Mouse (Mus musculus): ENCODE data around the gene Rsrc1. TPM values are rescaled to one million over a fixed set of nuclear protein-coding genes. Genes with fewer than 3 reads are reported as not detected.
"Not testable (repeated sequence)": the region's sequence is repeated elsewhere in the genome, so short reads cannot be mapped to it uniquely, and the experiment has no call there.

The Rsrc1 gene
- polyA plus RNA-seq, 1 experiment from 2014 or later = 37.0 TPM

DNA sequence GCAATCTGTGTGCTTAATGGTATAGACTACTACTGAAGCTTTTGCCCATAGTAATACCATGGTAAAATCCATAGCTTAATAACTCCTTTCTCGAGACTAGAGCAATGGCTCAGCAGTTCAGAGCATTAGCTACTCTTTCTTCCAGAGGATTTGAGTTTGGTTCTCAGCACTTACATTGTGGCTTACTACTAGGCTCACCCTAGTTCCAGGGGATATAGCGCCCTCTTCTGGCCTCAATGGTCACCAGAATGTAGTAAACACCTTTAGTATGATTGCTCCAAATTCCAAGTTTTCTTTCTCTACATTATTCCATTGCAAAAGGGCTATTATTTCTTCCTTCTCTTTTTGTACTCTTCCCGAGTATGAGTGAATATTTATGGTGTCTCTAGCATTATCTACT, 151.3 kb downstream of the Rsrc1 start:
- no peak overlapping the region for H3K27ac ChIP-seq (ENCODE audit: low read length)
- H3K9ac ChIP-seq (replicated peaks; ENCODE audit: low read depth, low read length) = no peak overlapping the region
- WGBS = 68% methylated on average over 3 of the region's 3 CpGs

DNA sequence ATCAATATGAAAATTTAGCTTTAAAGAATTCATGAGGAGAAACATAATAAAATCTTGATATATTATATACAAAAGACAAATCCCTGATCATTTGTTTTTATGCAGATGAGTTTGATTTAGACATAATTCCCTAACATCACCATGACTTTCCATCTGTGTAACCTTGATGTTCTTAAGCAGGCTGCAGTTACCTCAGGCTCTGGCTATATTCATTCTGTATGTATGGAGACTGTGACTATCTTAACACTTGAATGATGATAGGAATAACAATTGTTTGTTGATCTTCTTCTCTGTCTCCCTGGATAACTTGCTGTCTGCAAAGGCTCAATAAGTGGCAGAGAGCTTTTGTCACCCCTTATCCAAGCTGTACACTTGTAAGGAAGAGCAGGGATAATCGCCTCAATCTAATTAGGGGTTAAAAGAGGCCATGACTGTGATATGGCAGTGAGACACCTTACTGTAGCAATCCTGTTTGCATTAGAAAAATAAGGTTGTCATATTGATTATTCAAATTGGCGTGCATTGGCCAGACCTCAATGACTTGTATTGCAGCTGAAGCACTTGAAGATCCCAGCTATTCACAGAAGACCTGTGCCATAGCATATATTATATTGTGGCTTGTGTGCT, 154.7 kb downstream of the Rsrc1 start:
- WGBS = 86% methylated on average over 2 of the region's 2 CpGs

More for the DNA sequence above, 151.3 kb downstream of the Rsrc1 start:
- Histone ChIP-seq H3K27me3 (ENCODE audit: control insufficient read depth, insufficient read depth, low read length) (no peaks in the 10 kb centered on the region), H3K4me3 (ENCODE audit: low read depth, low read length) (no peak overlapping the region), H3K4me1 (ENCODE audit: control insufficient read depth, insufficient read depth, low read length) (no peaks in the 10 kb centered on the region), H3K9me3 (ENCODE audit: control insufficient read depth, low read depth, low read length) (no peaks in the 10 kb centered on the region; the same call in 1 of the 2 replicates), H3K36me3 (ENCODE audit: control insufficient read depth, insufficient read depth, low read length) (no peaks in the 10 kb centered on the region), H3K4me2 (replicated peaks; ENCODE audit: low read depth, low read length) (no peak overlapping the region)
- no peak for ATAC-seq (ENCODE audit: insufficient number of reproducible peaks, insufficient read depth, low FRiP score, low read depth)

DNA sequence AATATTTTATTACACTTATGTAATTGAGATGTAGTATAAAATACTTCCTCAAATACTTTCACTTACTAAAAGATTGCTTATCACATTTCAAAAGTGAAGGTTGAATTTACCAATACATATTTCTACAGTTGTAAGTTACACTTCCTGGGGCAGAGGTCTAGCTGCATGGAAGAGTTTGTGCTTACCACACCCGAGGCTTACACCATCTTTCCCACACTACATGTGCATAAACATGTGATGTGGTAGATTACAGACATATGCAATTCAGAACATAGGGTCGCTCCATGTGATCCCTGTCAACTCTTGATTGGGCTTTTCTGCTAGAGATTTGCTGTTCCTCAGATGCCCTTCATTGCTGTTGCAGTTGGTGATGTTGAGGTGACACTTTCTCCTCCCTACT, 163.8 kb downstream of the Rsrc1 start:
- H3K27ac ChIP-seq (ENCODE audit: low read length) = no peak overlapping the region
- no peak overlapping the region for H3K9ac ChIP-seq (replicated peaks; ENCODE audit: low read depth, low read length)
- no peaks in the 10 kb centered on the region for H3K27me3 ChIP-seq (ENCODE audit: control insufficient read depth, insufficient read depth, low read length)
- no peak for ATAC-seq (ENCODE audit: insufficient number of reproducible peaks, insufficient read depth, low FRiP score, low read depth)
- WGBS = 79% methylated on average over 2 of the region's 2 CpGs
- no peak overlapping the region for H3K4me2 ChIP-seq (replicated peaks; ENCODE audit: low read depth, low read length)
- H3K9me3 ChIP-seq (ENCODE audit: control insufficient read depth, low read depth, low read length) = no peaks in the 10 kb centered on the region
- no peak overlapping the region for H3K4me3 ChIP-seq (ENCODE audit: low read depth, low read length)
- no peaks in the 10 kb centered on the region for H3K36me3 ChIP-seq (ENCODE audit: control insufficient read depth, insufficient read depth, low read length)
- H3K4me1 ChIP-seq (ENCODE audit: control insufficient read depth, insufficient read depth, low read length) = no peaks in the 10 kb centered on the region

More for the DNA sequence above, 154.7 kb downstream of the Rsrc1 start:
- H3K27me3 ChIP-seq (ENCODE audit: control insufficient read depth, insufficient read depth, low read length) = no peaks in the 10 kb centered on the region
- no peaks in the 10 kb centered on the region for H3K36me3 ChIP-seq (ENCODE audit: control insufficient read depth, insufficient read depth, low read length)
- H3K9ac ChIP-seq (replicated peaks; ENCODE audit: low read depth, low read length) = no peak overlapping the region
- H3K9me3 ChIP-seq (ENCODE audit: control insufficient read depth, low read depth, low read length) = no peaks in the 10 kb centered on the region
- H3K4me1 ChIP-seq (ENCODE audit: control insufficient read depth, insufficient read depth, low read length) = no peaks in the 10 kb centered on the region
- H3K27ac ChIP-seq (ENCODE audit: low read length) = no peak overlapping the region
- no peak overlapping the region for H3K4me3 ChIP-seq (ENCODE audit: low read depth, low read length)
- ATAC-seq (ENCODE audit: insufficient number of reproducible peaks, insufficient read depth, low FRiP score, low read depth) = no peak
- no peak overlapping the region for H3K4me2 ChIP-seq (replicated peaks; ENCODE audit: low read depth, low read length)

DNA sequence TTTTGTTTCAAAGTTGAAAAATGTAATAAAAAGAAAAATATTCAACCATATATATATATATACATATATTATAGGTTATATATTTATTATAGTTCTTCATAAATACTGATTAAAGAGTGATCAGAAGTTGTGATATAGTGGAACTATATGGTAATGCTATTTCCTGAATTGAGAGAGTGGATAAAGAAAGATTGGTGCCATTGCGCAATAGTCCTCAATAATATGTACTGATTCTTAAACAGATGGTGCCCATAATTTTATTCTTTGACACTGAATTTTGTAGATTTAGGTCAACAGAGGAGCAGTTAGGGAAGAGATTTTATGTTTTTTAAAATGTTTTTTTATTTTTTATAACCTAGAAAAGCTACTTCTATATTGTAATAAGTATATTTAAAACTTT, 165.1 kb downstream of the Rsrc1 start:
- Histone ChIP-seq H3K36me3 (ENCODE audit: control insufficient read depth, insufficient read depth, low read length) (no peaks in the 10 kb centered on the region), H3K4me3 (ENCODE audit: low read depth, low read length) (no peak overlapping the region), H3K4me2 (replicated peaks; ENCODE audit: low read depth, low read length) (no peak overlapping the region), H3K9me3 (ENCODE audit: control insufficient read depth, low read depth, low read length) (no peaks in the 10 kb centered on the region), H3K4me1 (ENCODE audit: control insufficient read depth, insufficient read depth, low read length) (no peaks in the 10 kb centered on the region), H3K27me3 (ENCODE audit: control insufficient read depth, insufficient read depth, low read length) (no peaks in the 10 kb centered on the region), H3K27ac (ENCODE audit: low read length) (no peak overlapping the region), H3K9ac (replicated peaks; ENCODE audit: low read depth, low read length) (no peak overlapping the region)
- WGBS = 98% methylated on average over 1 of the region's 1 CpGs
- ATAC-seq (ENCODE audit: insufficient number of reproducible peaks, insufficient read depth, low FRiP score, low read depth) = no peak

DNA sequence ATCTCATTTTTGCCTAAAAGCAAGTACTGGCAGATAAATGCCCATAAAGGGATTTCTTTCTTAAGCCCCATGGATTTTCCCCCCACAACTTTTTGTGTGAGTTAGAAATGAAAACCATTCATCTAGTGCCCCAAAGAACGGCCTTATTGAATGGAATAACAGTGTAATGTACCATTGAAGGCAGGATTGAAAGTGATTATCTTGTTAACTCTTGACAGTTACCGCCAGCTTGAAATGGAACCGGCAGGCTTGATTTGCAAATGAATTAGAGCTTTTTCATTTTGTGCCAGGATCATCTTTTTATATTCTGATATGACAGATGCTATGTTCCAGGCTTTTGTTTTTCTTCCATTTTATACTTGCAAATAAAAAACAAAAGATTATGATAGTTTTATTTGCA, 166.1 kb downstream of the Rsrc1 start:
- no peaks in the 10 kb centered on the region for H3K9me3 ChIP-seq (ENCODE audit: control insufficient read depth, low read depth, low read length)
- no peaks in the 10 kb centered on the region for H3K4me1 ChIP-seq (ENCODE audit: control insufficient read depth, insufficient read depth, low read length)
- no peaks in the 10 kb centered on the region for H3K36me3 ChIP-seq (ENCODE audit: control insufficient read depth, insufficient read depth, low read length)
- H3K27ac ChIP-seq (ENCODE audit: low read length) = no peak overlapping the region
- H3K4me3 ChIP-seq (ENCODE audit: low read depth, low read length) = no peak overlapping the region
- no peak for ATAC-seq (ENCODE audit: insufficient number of reproducible peaks, insufficient read depth, low FRiP score, low read depth)
- H3K4me2 ChIP-seq (replicated peaks; ENCODE audit: low read depth, low read length) = no peak overlapping the region
- no peaks in the 10 kb centered on the region for H3K27me3 ChIP-seq (ENCODE audit: control insufficient read depth, insufficient read depth, low read length)
- no peak overlapping the region for H3K9ac ChIP-seq (replicated peaks; ENCODE audit: low read depth, low read length)
- WGBS = 67% methylated on average over 3 of the region's 3 CpGs

DNA sequence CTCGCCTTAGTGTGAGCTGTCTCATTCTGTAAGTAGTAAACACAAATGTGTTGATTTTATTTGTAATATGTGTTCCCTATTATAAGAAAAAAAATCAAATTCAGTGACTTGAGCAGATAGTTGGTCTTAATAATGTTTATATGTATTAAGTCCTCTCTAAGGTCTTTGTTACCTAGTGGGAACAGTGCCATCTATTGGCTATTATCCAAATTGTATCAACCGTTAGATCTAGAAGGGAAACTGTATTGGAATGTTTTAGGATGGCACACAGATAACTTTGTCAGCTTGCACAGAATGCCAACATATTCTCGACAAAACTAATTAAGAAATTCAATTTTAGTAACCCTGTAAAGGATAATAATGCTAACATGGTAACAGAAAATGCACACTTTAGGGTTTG, 216.0 kb downstream of the Rsrc1 start:
- 33% methylated on average over 3 of the region's 3 CpGs for WGBS

DNA sequence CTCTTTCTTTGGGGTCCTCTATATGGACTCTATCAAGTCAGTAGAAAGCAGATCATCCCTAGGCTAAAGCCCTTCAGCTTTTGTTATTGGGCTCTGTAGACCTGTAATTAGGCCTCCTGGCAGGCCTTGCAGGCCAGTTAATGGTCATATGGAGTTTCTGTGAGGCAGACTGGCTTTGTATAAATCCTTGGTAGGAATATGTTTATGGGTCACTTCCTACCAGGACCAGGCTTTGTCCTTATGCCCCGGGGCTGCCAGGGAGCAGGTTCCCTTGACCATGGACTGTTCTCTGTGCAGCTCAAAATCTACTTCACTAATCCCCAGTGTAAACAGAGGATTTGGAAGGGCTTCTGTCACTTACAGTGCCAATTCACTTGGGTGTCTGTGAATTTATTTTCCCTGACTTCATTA, 231.9 kb downstream of the Rsrc1 start:
- H3K4me2 ChIP-seq (replicated peaks; ENCODE audit: low read depth, low read length) = no peak overlapping the region
- no peak for ATAC-seq (ENCODE audit: insufficient number of reproducible peaks, insufficient read depth, low FRiP score, low read depth)
- no peak overlapping the region for H3K27ac ChIP-seq (ENCODE audit: low read length)
- no peak overlapping the region for H3K4me3 ChIP-seq (ENCODE audit: low read depth, low read length)
- WGBS = 39% methylated on average over 1 of the region's 1 CpGs
- H3K36me3 ChIP-seq (ENCODE audit: control insufficient read depth, insufficient read depth, low read length) = no peaks in the 10 kb centered on the region
- no peak overlapping the region for H3K9ac ChIP-seq (replicated peaks; ENCODE audit: low read depth, low read length)
- no peaks in the 10 kb centered on the region for H3K4me1 ChIP-seq (ENCODE audit: control insufficient read depth, insufficient read depth, low read length)
- H3K9me3 ChIP-seq (ENCODE audit: control insufficient read depth, low read depth, low read length) = no peaks in the 10 kb centered on the region
- H3K27me3 ChIP-seq (ENCODE audit: control insufficient read depth, insufficient read depth, low read length) = no peaks in the 10 kb centered on the region

More for the DNA sequence above, 216.0 kb downstream of the Rsrc1 start:
- H3K36me3 ChIP-seq (ENCODE audit: control insufficient read depth, insufficient read depth, low read length) = no peaks in the 10 kb centered on the region
- ATAC-seq (ENCODE audit: insufficient number of reproducible peaks, insufficient read depth, low FRiP score, low read depth) = no peak
- no peak overlapping the region for H3K9ac ChIP-seq (replicated peaks; ENCODE audit: low read depth, low read length)
- H3K4me3 ChIP-seq (ENCODE audit: low read depth, low read length) = no peak overlapping the region
- H3K4me1 ChIP-seq (ENCODE audit: control insufficient read depth, insufficient read depth, low read length) = no peaks in the 10 kb centered on the region
- no peaks in the 10 kb centered on the region for H3K27me3 ChIP-seq (ENCODE audit: control insufficient read depth, insufficient read depth, low read length)
- no peak overlapping the region for H3K4me2 ChIP-seq (replicated peaks; ENCODE audit: low read depth, low read length)
- H3K9me3 ChIP-seq (ENCODE audit: control insufficient read depth, low read depth, low read length) = no peaks in the 10 kb centered on the region
- H3K27ac ChIP-seq (ENCODE audit: low read length) = no peak overlapping the region

DNA sequence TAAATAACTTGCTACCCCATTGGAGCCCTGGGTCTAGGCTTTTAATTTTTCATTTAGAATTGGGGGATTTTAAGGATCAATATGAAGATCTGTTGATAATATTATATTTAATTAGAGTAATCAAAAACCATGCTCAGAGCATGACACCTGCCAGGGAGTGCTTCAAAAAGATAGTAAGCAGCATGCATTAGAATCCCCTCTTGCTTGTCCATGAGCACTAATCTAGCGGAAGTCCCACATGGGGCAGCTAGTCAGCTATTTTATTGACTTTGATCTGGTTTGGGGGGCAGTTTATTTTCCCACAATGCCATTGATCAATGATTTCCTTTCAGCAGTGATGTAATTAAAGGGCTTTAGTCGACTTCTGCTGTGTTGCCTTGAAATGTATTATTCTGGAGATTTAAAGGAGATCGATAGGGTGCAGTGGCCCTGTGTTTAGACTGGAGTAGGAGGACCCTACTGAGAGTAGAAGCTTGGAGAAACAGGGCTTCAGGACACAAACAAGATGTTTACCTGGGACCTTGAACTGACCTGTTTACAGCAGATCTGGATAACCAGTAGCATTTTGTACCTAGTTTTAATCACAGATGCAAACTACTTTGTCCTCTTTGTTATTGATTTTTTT, 251.5 kb downstream of the Rsrc1 start:
- no peaks in the 10 kb centered on the region for H3K4me1 ChIP-seq (ENCODE audit: control insufficient read depth, insufficient read depth, low read length)
- H3K27me3 ChIP-seq (ENCODE audit: control insufficient read depth, insufficient read depth, low read length) = no peaks in the 10 kb centered on the region
- H3K27ac ChIP-seq (ENCODE audit: low read length) = no peak overlapping the region
- no peaks in the 10 kb centered on the region for H3K9me3 ChIP-seq (ENCODE audit: control insufficient read depth, low read depth, low read length)
- no peak overlapping the region for H3K4me3 ChIP-seq (ENCODE audit: low read depth, low read length)
- no peaks in the 10 kb centered on the region for H3K36me3 ChIP-seq (ENCODE audit: control insufficient read depth, insufficient read depth, low read length)
- 61% methylated on average over 3 of the region's 3 CpGs for WGBS
- no peak overlapping the region for H3K9ac ChIP-seq (replicated peaks; ENCODE audit: low read depth, low read length)
- no peak overlapping the region for H3K4me2 ChIP-seq (replicated peaks; ENCODE audit: low read depth, low read length)
- ATAC-seq (ENCODE audit: insufficient number of reproducible peaks, insufficient read depth, low FRiP score, low read depth) = no peak

DNA sequence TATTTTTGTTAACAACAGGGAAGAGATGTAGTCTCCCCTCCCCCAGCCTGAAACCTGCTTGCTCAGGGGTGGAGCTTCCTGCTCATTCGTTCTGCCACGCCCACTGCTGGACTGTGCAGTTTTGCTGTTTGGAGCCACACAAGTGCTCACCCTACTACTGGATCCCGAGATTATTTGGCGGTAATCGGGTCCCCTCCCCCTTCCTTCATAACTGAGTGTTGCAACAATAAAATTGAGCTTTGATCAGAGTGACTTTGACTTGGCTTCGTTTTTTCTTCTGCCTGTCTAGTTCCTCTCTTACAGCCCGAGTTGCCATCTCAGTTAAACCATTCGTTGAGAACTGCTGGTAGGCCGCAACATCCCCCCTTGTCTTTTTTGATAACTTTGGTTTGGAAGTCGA, 261.3 kb downstream of the Rsrc1 start:
- WGBS = 91% methylated on average over 10 of the region's 10 CpGs
- H3K27ac ChIP-seq (ENCODE audit: low read length); H3K9ac ChIP-seq (replicated peaks; ENCODE audit: low read depth, low read length); H3K9me3 ChIP-seq (ENCODE audit: control insufficient read depth, low read depth, low read length); ATAC-seq (ENCODE audit: insufficient number of reproducible peaks, insufficient read depth, low FRiP score, low read depth); H3K4me1 ChIP-seq (ENCODE audit: control insufficient read depth, insufficient read depth, low read length); H3K27me3 ChIP-seq (ENCODE audit: control insufficient read depth, insufficient read depth, low read length); H3K36me3 ChIP-seq (ENCODE audit: control insufficient read depth, insufficient read depth, low read length); H3K4me3 ChIP-seq (ENCODE audit: low read depth, low read length); H3K4me2 ChIP-seq (replicated peaks; ENCODE audit: low read depth, low read length): not testable (repeated sequence)
